Mouse (Mus musculus): ENCODE measurements at regions not wholly inside any gene's neighbourhood (a gene's known extent, or its start where the extent isn't known, plus 50 kb on each side); places are given as distances from the start of the nearest gene placed in this dataset.

GRCm38 (mm10) chr9:120661641-120662227, 90.5 kb downstream of the Rpl14 start:
- Histone ChIP-seq H3K36me3 (ENCODE audit: insufficient read depth) (no peaks in the 10 kb centered on the region), H3K9me3 (ENCODE audit: low read length) (no peaks in the 10 kb centered on the region), H3K4me2 (ENCODE audit: low read depth) (no peak overlapping the region), H3K27ac (ENCODE audit: low read depth, low read length) (no peak overlapping the region), H3K4me1 (ENCODE audit: insufficient read depth) (no peaks in the 10 kb centered on the region), H3K9ac (no peak overlapping the region), H3K4me3 (ENCODE audit: low read depth, low read length) (no peak overlapping the region), H3K27me3 (ENCODE audit: insufficient read depth, low read length) (no peaks in the 10 kb centered on the region)
- TF ChIP-seq CTCF (IDR thresholded peaks at IDR 0.05; ENCODE audit: low read depth) = no peak
- DNase-seq = no peak
- ATAC-seq = no peak
- 90% methylated on average over 7 of the region's 7 CpGs for WGBS

- H3K27me3 ChIP-seq (ENCODE audit: insufficient read depth, low read length) = no peaks in the 10 kb centered on the region
- no peak overlapping the region for H3K9ac ChIP-seq
- no peaks in the 10 kb centered on the region for H3K9me3 ChIP-seq (ENCODE audit: low read length)
- ATAC-seq (no peak), DNase-seq (no peak)
- no peak for TF ChIP-seq CTCF (IDR thresholded peaks at IDR 0.05; ENCODE audit: low read depth)
- H3K27ac ChIP-seq (ENCODE audit: low read depth, low read length) = no peak overlapping the region
- WGBS = 63% methylated on average over 6 of the region's 6 CpGs
- H3K36me3 ChIP-seq (ENCODE audit: insufficient read depth) = no peaks in the 10 kb centered on the region
- no peak overlapping the region for H3K4me2 ChIP-seq (ENCODE audit: low read depth)
- no peaks in the 10 kb centered on the region for H3K4me1 ChIP-seq (ENCODE audit: insufficient read depth)
- no peak overlapping the region for H3K4me3 ChIP-seq (ENCODE audit: low read depth, low read length)
Observed at GRCm38 (mm10) chr9:120663181-120663580, 91.9 kb downstream of the Rpl14 start.

- TF ChIP-seq CTCF (IDR thresholded peaks at IDR 0.05; ENCODE audit: low read depth) = no peak
- no peak for DNase-seq
- H3K9ac ChIP-seq = no peak overlapping the region
- H3K27me3 ChIP-seq (ENCODE audit: insufficient read depth, low read length) = no peaks in the 10 kb centered on the region
- ATAC-seq = no peak
- 95% methylated on average over 9 of the region's 10 CpGs for WGBS
- no peaks in the 10 kb centered on the region for H3K36me3 ChIP-seq (ENCODE audit: insufficient read depth)
- H3K9me3 ChIP-seq (ENCODE audit: low read length) = no peaks in the 10 kb centered on the region
- no peak overlapping the region for H3K4me3 ChIP-seq (ENCODE audit: low read depth, low read length)
- no peaks in the 10 kb centered on the region for H3K4me1 ChIP-seq (ENCODE audit: insufficient read depth)
- H3K27ac ChIP-seq (ENCODE audit: low read depth, low read length) = no peak overlapping the region
- H3K4me2 ChIP-seq (ENCODE audit: low read depth) = no peak overlapping the region
Observed at GRCm38 (mm10) chr9:120664086-120664485, 92.8 kb downstream of the Rpl14 start.

GRCm38 (mm10) chr9:120672452-120672851, 101.2 kb downstream of the Rpl14 start:
- no peak overlapping the region for H3K9ac ChIP-seq
- WGBS = 11% methylated on average over 6 of the region's 6 CpGs
- H3K27me3 ChIP-seq (ENCODE audit: insufficient read depth, low read length) = no peaks in the 10 kb centered on the region
- H3K4me1 ChIP-seq (ENCODE audit: insufficient read depth) = peaks cover 12% of the 10 kb centered on the region
- no peak overlapping the region for H3K27ac ChIP-seq (ENCODE audit: low read depth, low read length)
- H3K36me3 ChIP-seq (ENCODE audit: insufficient read depth) = no peaks in the 10 kb centered on the region
- ATAC-seq = peak; percentile 75
- H3K4me3 ChIP-seq (ENCODE audit: low read depth, low read length) = no peak overlapping the region
- DNase-seq = peak; percentile 69
- H3K9me3 ChIP-seq (ENCODE audit: low read length) = no peaks in the 10 kb centered on the region
- H3K4me2 ChIP-seq (ENCODE audit: low read depth) = no peak overlapping the region
- TF ChIP-seq CTCF (IDR thresholded peaks at IDR 0.05; ENCODE audit: low read depth) = no peak

- no peak overlapping the region for H3K27ac ChIP-seq (ENCODE audit: low read depth, low read length)
- no peaks in the 10 kb centered on the region for H3K9me3 ChIP-seq (ENCODE audit: low read length)
- ATAC-seq = no peak
- H3K9ac ChIP-seq = no peak overlapping the region
- H3K4me3 ChIP-seq (ENCODE audit: low read depth, low read length) = no peak overlapping the region
- no peak for DNase-seq
- H3K4me2 ChIP-seq (ENCODE audit: low read depth) = peak overlapping the region; percentile 45
- peaks cover 12% of the 10 kb centered on the region for H3K4me1 ChIP-seq (ENCODE audit: insufficient read depth)
- no peak for TF ChIP-seq CTCF (IDR thresholded peaks at IDR 0.05; ENCODE audit: low read depth)
- H3K27me3 ChIP-seq (ENCODE audit: insufficient read depth, low read length) = no peaks in the 10 kb centered on the region
- H3K36me3 ChIP-seq (ENCODE audit: insufficient read depth) = no peaks in the 10 kb centered on the region
- 12% methylated on average over 11 of the region's 11 CpGs for WGBS
Observed at GRCm38 (mm10) chr9:120674855-120675254, 103.6 kb downstream of the Rpl14 start.

- TF ChIP-seq CTCF (IDR thresholded peaks at IDR 0.05; ENCODE audit: low read depth) = no peak
- Histone ChIP-seq H3K4me1 (ENCODE audit: insufficient read depth) (peaks cover 12% of the 10 kb centered on the region), H3K4me3 (ENCODE audit: low read depth, low read length) (peak overlapping the region; percentile 17; the same call in 1 of the 2 replicates), H3K27me3 (ENCODE audit: insufficient read depth, low read length) (no peaks in the 10 kb centered on the region), H3K36me3 (ENCODE audit: insufficient read depth) (no peaks in the 10 kb centered on the region), H3K9me3 (ENCODE audit: low read length) (no peaks in the 10 kb centered on the region), H3K9ac (peak overlapping the region; percentile 42; the same call in 1 of the 2 replicates), H3K4me2 (ENCODE audit: low read depth) (peak overlapping the region; percentile 45), H3K27ac (ENCODE audit: low read depth, low read length) (no peak overlapping the region)
- 2% methylated on average over 17 of the region's 18 CpGs for WGBS
- DNase-seq (peak; percentile 21), ATAC-seq (peak; percentile 25; the same call in 1 of the 2 replicates)
Observed at GRCm38 (mm10) chr9:120675371-120676150, 104.3 kb downstream of the Rpl14 start.

- no peak for TF ChIP-seq CTCF (IDR thresholded peaks at IDR 0.05; ENCODE audit: low read depth)
- H3K36me3 ChIP-seq (ENCODE audit: insufficient read depth) = no peaks in the 10 kb centered on the region
- no peaks in the 10 kb centered on the region for H3K27me3 ChIP-seq (ENCODE audit: insufficient read depth, low read length)
- no peaks in the 10 kb centered on the region for H3K9me3 ChIP-seq (ENCODE audit: low read length)
- no peak overlapping the region for H3K27ac ChIP-seq (ENCODE audit: low read depth, low read length)
- H3K4me2 ChIP-seq (ENCODE audit: low read depth) = peak overlapping the region; percentile 45; the same call in 1 of the 2 replicates
- 14% methylated on average over 9 of the region's 9 CpGs for WGBS
- peaks cover 12% of the 10 kb centered on the region for H3K4me1 ChIP-seq (ENCODE audit: insufficient read depth)
- ATAC-seq = no peak
- H3K4me3 ChIP-seq (ENCODE audit: low read depth, low read length) = no peak overlapping the region
- no peak overlapping the region for H3K9ac ChIP-seq
- DNase-seq = no peak
Observed at GRCm38 (mm10) chr9:120676301-120676700, 105.1 kb downstream of the Rpl14 start.
